Mouse (Mus musculus) v-Abl transformed pro-B cells (cell line): Measurements from ENCODE around the gene Srek1.

Experiments
- in situ Hi-C, 2 experiments: fragments of 400-800 bp; cut with MboI; formaldehyde crosslinking; loops; one replicate each; pipeline ENCODE4 v1.15.1; 2025; ENCODE audit not compliant: unreplicated experiment in 2 of 2

Srek1 gene

GRCm38 (mm10) chr13:103735330-103736007 is 38.9 kb downstream of the Srek1 start:
- in situ Hi-C loops, result no loop called here

- in situ Hi-C loops, result no loop called here
Measured at GRCm38 (mm10) chr13:103726872-103727271, 47.5 kb downstream of the Srek1 start.

GRCm38 (mm10) chr13:103711406-103712025 is 62.9 kb downstream of the Srek1 start:
- in situ Hi-C loops, result no loop called here

GRCm38 (mm10) chr13:103710359-103710781 is 64.0 kb downstream of the Srek1 start:
- in situ Hi-C loops, result no loop called here

- in situ Hi-C loops, result loop anchor here in 1 of 2 experiments (5.0 kb wide), 1 partner anchor 387 kb away; no protein-coding TSS in a partner anchor
Measured at GRCm38 (mm10) chr13:103705436-103705978, 68.9 kb downstream of the Srek1 start.

- in situ Hi-C loops, result loop anchor here (5.0 kb wide), 3 partner anchors 73 to 378 kb away; no protein-coding TSS in a partner anchor
Measured at GRCm38 (mm10) chr13:103703833-103704232, 70.6 kb downstream of the Srek1 start.

GRCm38 (mm10) chr13:103703386-103703785 is 71.0 kb downstream of the Srek1 start:
- in situ Hi-C loops, result loop anchor here (5.0 kb wide), 3 partner anchors 74 to 379 kb away; no protein-coding TSS in a partner anchor

- in situ Hi-C loops, result loop anchor here (5.0 kb wide), 3 partner anchors 75 to 380 kb away; no protein-coding TSS in a partner anchor
Measured at GRCm38 (mm10) chr13:103702266-103702665, 72.1 kb downstream of the Srek1 start.

- in situ Hi-C loops, result loop anchor here (5.0 kb wide), 3 partner anchors 77 to 382 kb away; no protein-coding TSS in a partner anchor
Measured at GRCm38 (mm10) chr13:103700752-103701151, 73.7 kb downstream of the Srek1 start.

GRCm38 (mm10) chr13:103697993-103698392 is 76.4 kb downstream of the Srek1 start:
- in situ Hi-C loops, result loop anchor here in 1 of 2 experiments (25.0 kb wide), 1 partner anchor 1239 kb away; no protein-coding TSS in a partner anchor

GRCm38 (mm10) chr13:103696164-103696563 is 78.2 kb downstream of the Srek1 start:
- in situ Hi-C loops, result loop anchor here in 1 of 2 experiments (25.0 kb wide), 1 partner anchor 1241 kb away; no protein-coding TSS in a partner anchor

GRCm38 (mm10) chr13:103695456-103695855 is 79.0 kb downstream of the Srek1 start:
- in situ Hi-C loops, result loop anchor here in 1 of 2 experiments (25.0 kb wide), 1 partner anchor 1242 kb away; no protein-coding TSS in a partner anchor
